Mouse (Mus musculus) c-Kit-negative CD71-positive TER-119-positive erythroid progenitor cells, embryonic 14.5 days (primary cell): Measurements from ENCODE around the gene Hoxc6.

Experiments
- DNase-seq: peaks from one replicate; pipeline ENCODE4 v3.0.0-alpha.2; 2013; ENCODE audit warnings: low read depth, low spot score

Hoxc6 gene

GRCm38 (mm10) chr15:102967511-102968397 lies 30.3 kb upstream of the Hoxc6 start:
- DNase-seq, result no peak

- DNase-seq, result no peak
Observed at GRCm38 (mm10) chr15:102969296-102969695, 28.8 kb upstream of the Hoxc6 start.

- no peak for DNase-seq
Observed at GRCm38 (mm10) chr15:102970740-102971139, 27.3 kb upstream of the Hoxc6 start.

GRCm38 (mm10) chr15:102972254-102972653 lies 25.8 kb upstream of the Hoxc6 start:
- no peak for DNase-seq

- no peak for DNase-seq
Observed at GRCm38 (mm10) chr15:102972753-102973152, 25.3 kb upstream of the Hoxc6 start.

GRCm38 (mm10) chr15:102975034-102975433 lies 23.0 kb upstream of the Hoxc6 start:
- no peak for DNase-seq

- no peak for DNase-seq
Observed at GRCm38 (mm10) chr15:102975688-102976111, 22.4 kb upstream of the Hoxc6 start.

GRCm38 (mm10) chr15:102976171-102976570 lies 21.9 kb upstream of the Hoxc6 start, which contains the start of gene Hoxc9:
Gene Hoxc9, plus strand, starts transcription at chr15:102976439.
- DNase-seq, result no peak

- DNase-seq, result no peak
Observed at GRCm38 (mm10) chr15:102976631-102977422, 21.2 kb upstream of the Hoxc6 start.

GRCm38 (mm10) chr15:102977423-102977974 lies 20.6 kb upstream of the Hoxc6 start:
- DNase-seq, result no peak

GRCm38 (mm10) chr15:102978615-102979515 lies 19.2 kb upstream of the Hoxc6 start:
- DNase-seq, result no peak

- DNase-seq, result no peak
Observed at GRCm38 (mm10) chr15:102979936-102980335, 18.1 kb upstream of the Hoxc6 start.

GRCm38 (mm10) chr15:102980352-102980751 lies 17.7 kb upstream of the Hoxc6 start:
- no peak for DNase-seq

GRCm38 (mm10) chr15:102980912-102981311 lies 17.1 kb upstream of the Hoxc6 start:
- DNase-seq, result no peak

- no peak for DNase-seq
Observed at GRCm38 (mm10) chr15:102981379-102982288, 16.4 kb upstream of the Hoxc6 start.

- DNase-seq, result no peak
Observed at GRCm38 (mm10) chr15:102983716-102984115, 14.3 kb upstream of the Hoxc6 start.

- DNase-seq, result no peak
Observed at GRCm38 (mm10) chr15:102984521-102984920, 13.5 kb upstream of the Hoxc6 start.

- no peak for DNase-seq
Observed at GRCm38 (mm10) chr15:102984925-102985324, 13.1 kb upstream of the Hoxc6 start.

GRCm38 (mm10) chr15:102987124-102987833 lies 10.8 kb upstream of the Hoxc6 start:
- DNase-seq, result peak; percentile 44
